Mouse (Mus musculus) liver, postnatal 0 days (tissue): Measurements from ENCODE around the gene Slc1a2.

Source experiments
- CTCF ChIP-seq: sonication (generic); IDR thresholded peaks from 2 replicates; pipeline ENCODE4 v1.5.1; 2016; ENCODE audit warnings: antibody characterized with exemption, low read depth
- EP300 ChIP-seq: IDR thresholded peaks from 2 replicates; pipeline ENCODE4 v1.6.1; 2016; ENCODE audit warnings: antibody characterized with exemption, low read depth, mild to moderate bottlenecking

DNA sequence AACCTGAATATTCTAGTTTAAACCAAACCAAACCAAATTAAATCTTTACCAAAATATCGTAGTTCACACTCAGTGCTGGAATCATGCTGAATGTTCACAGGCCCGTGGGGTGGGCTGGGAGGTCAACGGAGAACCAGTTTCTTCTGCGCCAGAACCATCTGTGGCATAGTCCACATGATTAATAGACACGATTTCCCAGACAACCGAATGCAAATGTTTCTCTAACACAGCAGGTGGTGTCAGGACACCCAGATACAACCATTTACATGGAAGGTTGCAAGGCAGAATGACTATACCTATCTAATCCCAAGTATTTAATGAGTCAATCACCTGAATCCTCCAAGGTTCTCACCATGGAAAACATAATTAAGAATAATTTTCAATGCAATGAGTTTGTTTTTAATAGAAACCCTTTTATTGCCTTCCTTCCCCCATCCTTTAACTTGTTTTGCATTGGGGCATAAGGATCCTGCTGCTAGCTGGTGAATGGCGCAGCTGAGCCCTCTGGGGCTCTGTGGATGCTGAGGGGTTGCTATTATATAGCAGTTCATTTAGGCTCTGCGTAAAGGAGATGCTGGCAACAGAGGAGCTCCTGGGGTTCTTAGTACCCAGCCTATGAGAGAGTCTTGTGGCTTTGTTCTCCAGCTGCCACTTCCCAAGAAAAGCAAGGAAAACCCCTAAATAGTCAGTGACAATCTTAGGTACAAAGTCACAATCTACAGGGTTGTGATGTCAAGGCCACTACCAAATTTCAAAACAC, 2.3 kb upstream of the Slc1a2 start:
- TF ChIP-seq CTCF: no peak
- no peak for TF ChIP-seq EP300
